In the genomic region with DNA sequence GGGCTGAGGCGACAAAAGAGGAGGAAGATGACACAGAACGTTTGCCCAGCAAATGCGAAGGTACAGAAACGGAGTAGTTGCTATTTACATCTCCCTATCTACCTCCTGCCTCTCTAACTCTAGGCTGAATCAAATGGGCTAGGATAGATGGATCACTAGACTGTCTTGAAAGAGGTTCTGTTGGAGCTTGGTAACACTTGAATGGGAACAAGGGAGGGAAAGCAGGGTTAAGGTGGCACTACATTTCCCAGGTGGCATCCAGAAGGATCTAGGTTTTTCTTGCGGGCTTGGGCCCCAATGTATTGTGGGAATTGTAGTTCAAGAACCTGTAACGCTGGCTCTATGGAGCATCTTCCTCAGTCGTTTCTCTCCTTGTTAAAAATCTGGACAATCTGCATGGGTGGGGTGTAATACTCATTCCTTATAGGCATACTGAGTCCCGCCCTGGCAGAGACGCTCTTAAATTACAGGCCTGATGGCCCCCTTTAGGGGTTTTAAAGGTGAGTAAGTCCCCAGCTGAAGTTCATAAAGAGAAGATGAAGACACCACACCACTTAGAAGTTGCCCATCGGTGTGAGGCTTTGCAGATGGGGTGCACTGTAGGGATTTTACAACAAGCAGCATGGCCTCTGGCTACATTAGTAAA, we compare ENCODE assay signal across 8 mouse cellular contexts. TPM values are rescaled to one million over a fixed set of nuclear protein-coding genes. Genes with fewer than 3 reads are reported as not detected.
DNase-seq lines count a peak whose midpoint lies in the region; ATAC-seq and TF ChIP-seq lines count a peak whose summit lies in the region.

No protein-coding gene starts in this region.

- peak; percentile 92 for ATAC-seq in forebrain, embryonic 15.5 days (replicated peaks)
- peak; percentile 88 for ATAC-seq in lung, embryonic 14.5 days (ENCODE audit: insufficient read depth)

- H3K27me3 ChIP-seq in forebrain, embryonic 15.5 days = no peaks in the 10 kb centered on the region
- H3K27me3 ChIP-seq in lung, embryonic 14.5 days (ENCODE audit: insufficient read depth, low read length) = no peaks in the 10 kb centered on the region

- peak overlapping the region; percentile 81 for H3K9ac ChIP-seq in forebrain, embryonic 15.5 days (replicated peaks)
- H3K9ac ChIP-seq in lung, embryonic 14.5 days = peak overlapping the region; percentile 67

- peak overlapping the region; percentile 70 for H3K4me3 ChIP-seq in forebrain, embryonic 15.5 days
- peak overlapping the region; percentile 99 for H3K4me3 ChIP-seq in layer of hippocampus, adult 2 months
- peak overlapping the region; percentile 71 for H3K4me3 ChIP-seq in lung, embryonic 14.5 days (ENCODE audit: low read depth, low read length)
- peak overlapping the region; percentile 69 for H3K4me3 ChIP-seq in olfactory bulb, adult 2 months (ENCODE audit: insufficient read depth, low read depth, low read length)

- H3K4me1 ChIP-seq in forebrain, embryonic 15.5 days = peaks cover 21% of the 10 kb centered on the region
- H3K4me1 ChIP-seq in lung, embryonic 14.5 days (ENCODE audit: insufficient read depth) = no peaks in the 10 kb centered on the region
- H3K4me1 ChIP-seq in olfactory bulb, adult 2 months (ENCODE audit: control insufficient read depth, insufficient read depth, low read length) = 0 out of 2 replicates have a peak, but pooled peaks cover 2% of the 10 kb centered on the region

- peaks cover 29% of the 10 kb centered on the region for H3K36me3 ChIP-seq in forebrain, embryonic 15.5 days
- peaks cover 33% of the 10 kb centered on the region for H3K36me3 ChIP-seq in lung, embryonic 14.5 days (ENCODE audit: insufficient read depth)

- no peak for TF ChIP-seq POLR2A in olfactory bulb, adult 2 months (IDR thresholded peaks at IDR 0.05; ENCODE audit: insufficient read depth, low read depth, low read length)

- H3K9me3 ChIP-seq in forebrain, embryonic 15.5 days = no peaks in the 10 kb centered on the region
- H3K9me3 ChIP-seq in lung, embryonic 14.5 days (ENCODE audit: low read depth, low read length) = no peaks in the 10 kb centered on the region

- TF ChIP-seq CTCF in layer of hippocampus, adult 2 months (conservative IDR thresholded peaks at IDR 0.05) = no peak
- no peak for TF ChIP-seq CTCF in lung, embryonic 14.5 days (IDR thresholded peaks at IDR 0.05; ENCODE audit: low read depth)
- TF ChIP-seq CTCF in olfactory bulb, adult 2 months (IDR thresholded peaks at IDR 0.05; ENCODE audit: insufficient read depth, low read depth, low read length) = no peak

- peak overlapping the region; percentile 70 for H3K4me2 ChIP-seq in forebrain, embryonic 15.5 days (replicated peaks)
- H3K4me2 ChIP-seq in lung, embryonic 14.5 days = peak overlapping the region; percentile 82

- DNase-seq in MN1 (ENCODE audit: low spot score) = peak; percentile 90
- DNase-seq in cerebellum, adult 11-12 months = peak; percentile 75
- peak; percentile 69 for DNase-seq in heart, postnatal 4 days
- peak; percentile 76 to 88 for DNase-seq in layer of hippocampus, adult 2 months (ENCODE audit: low spot score in 2 of 2)
- DNase-seq in lung, embryonic 14.5 days = peak; percentile 89
- peak; percentile 48 to 62 for DNase-seq in thymus, postnatal 10 days (ENCODE audit: low spot score in 2 of 2)

- H3K27ac ChIP-seq in forebrain, embryonic 15.5 days (replicated peaks) = peak overlapping the region; percentile 84
- H3K27ac ChIP-seq in layer of hippocampus, adult 2 months = peak overlapping the region; percentile 92
- peak overlapping the region; percentile 42; the same call in 1 of the 2 replicates for H3K27ac ChIP-seq in lung, embryonic 14.5 days (ENCODE audit: low read depth)
- peak overlapping the region; percentile 85 for H3K27ac ChIP-seq in olfactory bulb, adult 2 months (ENCODE audit: insufficient read depth, low read depth, low read length)

- under 1% methylated on average over 10 of the region's 10 CpGs for WGBS in forebrain, embryonic 15.5 days
- under 1% methylated on average over 10 of the region's 10 CpGs for WGBS in lung, embryonic 14.5 days
- 1% methylated on average over 10 of the region's 10 CpGs for WGBS in olfactory bulb, adult 2 months

RNA-seq across cellular contexts. Expression of gene Cnpy4, which starts 0.5 kb away (rescaled TPM):
- 34.7 and 36.8 TPM in 2 replicates for polyA plus RNA-seq in forebrain, embryonic 15.5 days (2015; fragmentation: Nextera tagmentation; extraction: Ambion mirVana)
- total RNA-seq in heart, postnatal 4 days (2021) = 1 to 10 TPM; 8.9 to 9.4 TPM
- 10 to 100 TPM; 13.4 to 16.5 TPM for total RNA-seq in layer of hippocampus, adult 2 months (2021)
- polyA plus RNA-seq in lung, embryonic 14.5 days (2014; fragmentation: Nextera tagmentation; extraction: Ambion mirVana) = 55.5 and 59.0 TPM in 2 replicates
- 309 TPM in 1 of 2 replicates, not detected in the other for polyA plus RNA-seq in olfactory bulb, adult 2 months (2012; ENCODE audit: insufficient read depth, insufficient read length, low replicate concordance, missing spikeins)

RNA-seq across cellular contexts. Expression of gene Taf6, which starts 0.5 kb away (rescaled TPM):
- polyA plus RNA-seq in forebrain, embryonic 15.5 days (2015; fragmentation: Nextera tagmentation; extraction: Ambion mirVana) = 90.9 and 96.2 TPM in 2 replicates
- total RNA-seq in heart, postnatal 4 days (2021) = 10 to 100 TPM; 27.7 to 28.8 TPM
- 10 to 100 TPM; 42.0 to 42.2 TPM for total RNA-seq in layer of hippocampus, adult 2 months (2021)
- polyA plus RNA-seq in lung, embryonic 14.5 days (2014; fragmentation: Nextera tagmentation; extraction: Ambion mirVana) = 95.6 and 97.6 TPM in 2 replicates
- polyA plus RNA-seq in olfactory bulb, adult 2 months (2012; ENCODE audit: insufficient read depth, insufficient read length, low replicate concordance, missing spikeins) = not detected in 2 replicates

RNA-seq across cellular contexts. Expression of gene Mblac1, which starts 6.3 kb away (rescaled TPM):
- polyA plus RNA-seq in forebrain, embryonic 15.5 days (2015; fragmentation: Nextera tagmentation; extraction: Ambion mirVana) = 12.9 and 14.0 TPM in 2 replicates
- 1 to 10 TPM; 4.3 to 4.6 TPM for total RNA-seq in heart, postnatal 4 days (2021)
- 1 to 10 TPM; 8.2 to 8.4 TPM for total RNA-seq in layer of hippocampus, adult 2 months (2021)
- polyA plus RNA-seq in lung, embryonic 14.5 days (2014; fragmentation: Nextera tagmentation; extraction: Ambion mirVana) = 7.3 and 7.9 TPM in 2 replicates
- polyA plus RNA-seq in olfactory bulb, adult 2 months (2012; ENCODE audit: insufficient read depth, insufficient read length, low replicate concordance, missing spikeins) = not detected in 2 replicates

RNA-seq across cellular contexts. Expression of gene Mcm7, which starts 15.6 kb away (rescaled TPM):
- 188 and 191 TPM in 2 replicates for polyA plus RNA-seq in forebrain, embryonic 15.5 days (2015; fragmentation: Nextera tagmentation; extraction: Ambion mirVana)
- total RNA-seq in heart, postnatal 4 days (2021) = 10 to 100 TPM; 80.5 to 86.4 TPM
- 10 to 100 TPM; 18.6 to 18.8 TPM for total RNA-seq in layer of hippocampus, adult 2 months (2021)
- polyA plus RNA-seq in lung, embryonic 14.5 days (2014; fragmentation: Nextera tagmentation; extraction: Ambion mirVana) = 225 and 233 TPM in 2 replicates
- polyA plus RNA-seq in olfactory bulb, adult 2 months (2012; ENCODE audit: insufficient read depth, insufficient read length, low replicate concordance, missing spikeins) = not detected in 2 replicates

RNA-seq across cellular contexts. Expression of gene Ap4m1, which starts 16.0 kb away (rescaled TPM):
- polyA plus RNA-seq in forebrain, embryonic 15.5 days (2015; fragmentation: Nextera tagmentation; extraction: Ambion mirVana) = 29.5 and 29.6 TPM in 2 replicates
- total RNA-seq in heart, postnatal 4 days (2021) = 10 to 100 TPM; 14.0 to 16.7 TPM
- total RNA-seq in layer of hippocampus, adult 2 months (2021) = 10 to 100 TPM; 25.6 to 26.2 TPM
- 19.2 and 20.6 TPM in 2 replicates for polyA plus RNA-seq in lung, embryonic 14.5 days (2014; fragmentation: Nextera tagmentation; extraction: Ambion mirVana)
- not detected in 2 replicates for polyA plus RNA-seq in olfactory bulb, adult 2 months (2012; ENCODE audit: insufficient read depth, insufficient read length, low replicate concordance, missing spikeins)

Comparison
In these comparisons a context has a peak if more than half of its experiments do, and no peak if none do; other contexts are left out.
1. Peak in every context shown above with its lines: DNase-seq, ATAC-seq, H3K4me3 ChIP-seq and H3K27ac ChIP-seq.
2. H3K27ac ChIP-seq: peak in every context shown above with its lines; median percentile 92 in layer of hippocampus, adult 2 months; 85 in olfactory bulb, adult 2 months; 84 in forebrain, embryonic 15.5 days; 42 in lung, embryonic 14.5 days.